Mouse (Mus musculus): ENCODE data around the gene Tmem201.

Gene Tmem201

DNA sequence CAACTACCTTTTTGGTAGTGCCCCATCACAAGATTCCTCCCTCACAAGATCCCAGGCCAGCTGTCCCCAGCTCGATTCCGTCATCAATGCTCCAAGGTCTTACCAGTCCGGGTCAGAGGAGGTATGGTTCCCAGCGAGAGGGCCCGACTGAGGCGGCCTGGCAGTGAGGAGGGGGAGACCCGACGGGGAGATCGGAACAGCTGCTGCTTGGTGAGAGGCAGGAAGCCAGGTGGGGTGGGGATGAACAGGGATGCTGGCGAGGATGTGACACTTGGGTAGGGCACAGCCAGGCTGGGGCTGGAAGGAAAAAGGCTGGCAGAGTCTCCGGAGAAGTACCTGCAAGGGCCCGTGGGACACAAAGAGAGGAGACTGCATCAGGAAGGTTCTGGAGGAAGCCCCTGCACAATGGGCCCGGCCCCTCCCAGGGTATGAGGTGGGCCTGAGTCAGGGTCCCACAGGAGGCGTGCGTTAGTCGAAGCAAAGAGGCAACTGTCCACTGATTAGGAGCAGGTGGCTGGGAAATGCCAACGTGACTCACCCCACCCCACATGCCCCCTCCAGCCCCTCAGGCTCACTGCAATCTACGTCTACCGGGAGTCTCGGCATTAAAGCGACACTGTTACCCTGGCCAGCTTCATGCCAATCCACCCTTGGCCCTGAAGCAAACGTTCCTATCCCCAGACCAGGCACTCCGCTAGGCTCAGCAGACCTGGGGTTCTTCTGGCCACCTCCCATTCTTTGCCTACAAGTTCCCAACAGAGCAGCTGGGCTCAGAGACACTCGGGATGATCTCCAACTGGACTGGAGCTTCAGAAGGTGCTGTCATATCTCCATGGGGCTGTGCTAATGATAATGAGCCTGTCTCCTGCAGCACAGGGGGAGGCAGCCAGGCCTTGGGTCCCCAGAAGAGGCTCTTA lies 15.5 kb downstream of the Tmem201 start:
- in situ Hi-C loops (cut with MboI, MseI), result no loop called here

DNA sequence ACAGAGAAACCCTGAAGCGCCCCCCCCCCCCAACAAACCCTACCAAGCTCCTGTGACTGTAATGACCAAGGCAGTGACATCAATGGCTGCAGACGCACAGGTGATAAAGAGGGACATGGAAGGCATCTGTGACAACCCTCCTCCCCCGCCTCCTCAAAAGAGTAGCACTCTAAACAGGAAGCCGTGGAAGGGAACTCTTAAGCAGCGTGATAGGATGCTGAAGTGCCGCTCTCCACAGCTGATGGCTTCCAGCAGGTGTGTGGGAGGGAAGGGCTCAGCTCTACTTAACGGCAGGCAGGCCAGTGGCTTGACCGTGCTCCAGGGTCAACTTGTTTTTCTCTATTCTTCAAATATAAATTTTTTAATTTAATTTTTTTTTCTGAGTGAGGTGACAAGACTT lies 16.7 kb downstream of the Tmem201 start:
- in situ Hi-C loops (cut with MboI, MseI), result no loop called here

DNA sequence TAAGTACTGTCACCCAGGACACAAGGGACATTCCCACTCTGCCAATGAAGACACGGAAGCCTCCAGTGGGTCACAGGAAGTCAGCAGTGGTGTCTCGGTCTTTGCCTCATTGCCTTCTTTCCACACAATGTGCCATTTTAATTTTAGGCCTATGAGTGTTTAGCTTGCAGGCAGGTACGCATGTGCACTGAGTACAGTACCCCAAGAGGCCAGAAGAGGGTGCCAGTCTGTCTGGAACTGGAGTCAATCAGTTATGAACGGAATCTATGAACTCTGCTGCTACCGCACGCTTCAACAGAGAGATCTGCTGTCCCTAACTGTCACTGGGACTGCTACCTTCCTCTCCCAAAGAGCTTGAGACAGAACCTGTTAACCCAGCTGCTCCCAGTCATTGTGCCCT lies 18.2 kb downstream of the Tmem201 start:
- in situ Hi-C loops (cut with MboI, MseI), result no loop called here

DNA sequence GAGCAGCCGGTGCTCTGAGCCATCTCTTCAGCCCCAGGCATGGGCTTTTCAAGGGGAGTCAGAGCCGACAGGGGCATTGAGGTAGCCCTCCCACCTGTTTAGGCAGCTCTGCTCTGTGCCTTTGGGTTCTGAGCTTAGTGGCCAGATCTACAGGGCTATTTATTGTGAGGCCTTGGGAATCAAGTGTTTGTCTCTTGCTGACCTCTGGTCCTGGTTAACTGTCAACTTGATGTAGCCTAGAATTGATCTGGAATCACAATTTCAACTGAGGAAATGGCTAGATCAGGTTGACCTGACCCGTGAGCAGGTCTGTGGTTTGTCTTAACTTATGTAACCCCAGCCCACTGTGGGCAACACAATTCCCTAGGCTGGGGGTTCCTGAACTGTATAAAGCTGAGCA lies 23.3 kb downstream of the Tmem201 start:
- in situ Hi-C loops (cut with MboI, MseI), result loop anchor here (5.0 kb wide), 1 partner anchor 62 kb away; no protein-coding TSS in a partner anchor

DNA sequence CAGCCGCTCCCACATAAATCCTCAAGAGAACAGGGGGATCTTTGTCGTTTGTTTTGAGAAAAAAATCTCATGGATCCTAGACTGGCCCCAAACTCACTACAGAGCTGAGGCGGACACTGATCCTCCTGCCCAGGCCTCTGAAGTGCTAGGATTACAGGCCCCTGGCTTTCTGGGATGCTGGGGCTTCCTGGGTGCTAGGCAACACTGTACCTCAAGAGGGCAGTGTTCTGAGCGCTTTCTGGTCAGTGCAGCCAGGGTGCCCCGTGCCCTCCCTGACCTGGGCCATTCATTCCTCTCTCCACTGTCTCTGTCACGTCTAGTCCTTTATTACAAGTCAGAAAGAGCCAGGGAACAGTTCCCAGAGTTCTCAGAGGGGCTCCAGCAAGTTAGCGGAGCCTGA lies 25.9 kb downstream of the Tmem201 start:
- in situ Hi-C loops (cut with MboI, MseI), result loop anchor here (5.0 kb wide), 1 partner anchor 60 kb away; no protein-coding TSS in a partner anchor

DNA sequence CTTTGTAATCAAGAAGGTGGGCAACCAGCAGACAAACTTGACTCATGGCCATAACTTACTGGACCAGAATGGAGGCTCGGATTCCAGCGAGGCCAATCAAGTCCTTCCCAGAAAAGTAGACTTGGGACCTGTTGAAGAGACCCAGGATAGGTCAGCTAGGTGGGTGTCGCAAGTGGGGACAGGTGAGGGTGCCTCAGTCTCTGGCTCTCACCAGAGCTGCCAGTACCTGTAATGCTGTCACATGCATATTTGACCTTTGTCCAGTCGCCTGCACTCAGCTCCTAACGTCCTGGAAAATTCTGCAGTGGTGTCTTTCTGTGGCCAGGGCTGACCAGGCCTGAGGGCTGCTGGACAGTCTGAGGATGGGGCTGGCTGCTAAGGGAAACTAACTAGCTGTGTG lies 26.4 kb downstream of the Tmem201 start:
- in situ Hi-C loops (cut with MboI, MseI), result loop anchor here (5.0 kb wide), 1 partner anchor 59 kb away; no protein-coding TSS in a partner anchor

DNA sequence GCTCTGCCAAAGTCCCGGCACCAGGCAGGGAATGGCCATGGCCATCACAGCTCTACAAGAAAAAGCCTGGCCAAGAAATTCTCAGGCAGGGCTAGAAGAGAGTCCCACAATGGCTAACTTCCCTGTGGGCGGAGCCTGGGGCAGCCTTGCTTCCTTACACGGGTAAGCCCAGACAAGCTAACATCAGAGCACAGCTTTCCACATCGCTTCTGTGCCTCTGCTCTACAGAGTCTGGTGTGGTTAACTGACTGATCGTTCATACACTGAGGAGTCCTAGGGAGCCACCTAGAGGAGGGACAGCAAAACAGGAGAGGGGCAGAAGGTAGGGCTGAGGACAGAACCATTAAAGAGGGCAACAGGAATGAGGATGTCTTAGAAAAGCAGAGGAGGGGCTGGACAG lies 27.3 kb downstream of the Tmem201 start:
- in situ Hi-C loops (cut with MboI, MseI), result loop anchor here (5.0 kb wide), 1 partner anchor 58 kb away; no protein-coding TSS in a partner anchor

DNA sequence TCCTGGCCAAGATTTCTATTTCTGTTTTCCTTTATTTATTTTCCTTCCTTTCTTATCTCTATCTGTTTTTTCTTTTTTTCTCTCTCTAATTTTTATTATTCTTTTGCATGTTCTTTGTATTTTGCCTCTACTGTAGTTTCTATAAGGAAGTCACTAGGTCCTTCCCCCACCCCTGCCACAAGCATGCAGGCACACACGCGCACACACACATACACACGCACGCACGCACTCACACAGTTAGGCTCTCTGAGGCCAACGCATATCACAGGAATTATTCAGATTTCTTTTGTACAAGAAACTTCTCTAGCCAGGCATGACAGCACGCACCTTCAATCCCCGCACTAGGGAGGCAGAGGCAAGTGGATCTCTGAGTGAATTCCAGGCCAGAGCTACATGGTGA lies 31.9 kb downstream of the Tmem201 start:
- in situ Hi-C loops (cut with MboI, MseI), result no loop called here

DNA sequence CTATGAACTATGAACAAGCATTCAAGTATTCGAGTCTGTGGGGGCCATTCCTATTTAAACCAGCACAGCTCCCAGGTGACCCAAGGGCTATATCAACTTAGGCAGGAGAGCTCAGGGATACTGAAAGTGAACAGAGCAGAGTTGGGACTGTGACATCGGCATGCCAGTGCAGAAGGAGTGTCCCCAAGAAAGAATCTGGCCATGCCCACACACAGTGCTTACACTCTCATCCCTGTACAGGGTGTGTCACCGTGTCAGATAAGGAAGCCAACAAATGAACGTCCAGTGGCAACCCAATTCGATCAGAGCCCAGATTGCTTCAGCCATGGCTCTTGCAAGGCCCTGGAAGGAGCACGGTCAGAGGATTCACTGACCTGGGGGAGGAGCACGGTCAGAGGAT lies 32.5 kb downstream of the Tmem201 start:
- in situ Hi-C loops (cut with MboI, MseI), result no loop called here

DNA sequence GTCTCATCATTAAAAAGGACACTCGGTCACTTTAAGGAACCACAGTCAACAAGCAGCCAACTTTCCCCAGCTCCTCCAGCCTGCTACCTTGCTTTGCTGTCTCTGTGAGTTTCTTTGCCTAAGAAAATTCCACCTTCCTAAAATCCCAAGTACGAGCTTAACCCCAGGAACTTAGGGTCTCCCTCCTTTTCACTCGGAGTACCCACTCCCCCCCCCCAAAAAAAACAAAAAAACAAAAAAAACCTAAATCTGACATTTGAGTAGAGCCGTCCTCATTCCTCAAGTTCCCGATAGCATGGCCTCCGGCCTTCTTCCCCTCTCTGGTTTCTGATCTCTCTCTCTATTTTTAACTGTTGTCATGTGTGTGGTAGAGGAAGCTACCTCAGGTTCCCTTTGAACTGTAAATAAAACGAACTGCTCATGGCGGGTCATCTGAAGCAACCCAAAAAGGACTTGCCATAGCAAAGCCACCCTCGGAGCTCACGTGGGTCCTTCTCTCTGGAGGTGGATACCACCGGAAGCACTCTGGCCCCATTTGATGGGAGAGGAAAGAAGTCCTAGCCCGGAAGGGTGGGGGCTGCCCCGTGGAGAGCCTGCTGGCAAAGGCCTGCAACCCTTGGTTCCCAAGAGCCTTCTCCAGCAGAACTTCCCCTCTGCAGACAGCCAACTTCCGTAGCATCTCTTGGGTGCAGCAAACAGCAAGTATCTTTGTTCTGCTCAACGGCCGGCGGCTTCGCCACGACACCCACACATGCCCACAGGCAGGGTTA lies 35.4 kb downstream of the Tmem201 start, which contains the start of gene Pik3cd:
Gene Pik3cd (minus strand): TSS at position 362 of the 770 bp plus-strand sequence.
- in situ Hi-C loops (cut with MboI, MseI), result no loop called here

DNA sequence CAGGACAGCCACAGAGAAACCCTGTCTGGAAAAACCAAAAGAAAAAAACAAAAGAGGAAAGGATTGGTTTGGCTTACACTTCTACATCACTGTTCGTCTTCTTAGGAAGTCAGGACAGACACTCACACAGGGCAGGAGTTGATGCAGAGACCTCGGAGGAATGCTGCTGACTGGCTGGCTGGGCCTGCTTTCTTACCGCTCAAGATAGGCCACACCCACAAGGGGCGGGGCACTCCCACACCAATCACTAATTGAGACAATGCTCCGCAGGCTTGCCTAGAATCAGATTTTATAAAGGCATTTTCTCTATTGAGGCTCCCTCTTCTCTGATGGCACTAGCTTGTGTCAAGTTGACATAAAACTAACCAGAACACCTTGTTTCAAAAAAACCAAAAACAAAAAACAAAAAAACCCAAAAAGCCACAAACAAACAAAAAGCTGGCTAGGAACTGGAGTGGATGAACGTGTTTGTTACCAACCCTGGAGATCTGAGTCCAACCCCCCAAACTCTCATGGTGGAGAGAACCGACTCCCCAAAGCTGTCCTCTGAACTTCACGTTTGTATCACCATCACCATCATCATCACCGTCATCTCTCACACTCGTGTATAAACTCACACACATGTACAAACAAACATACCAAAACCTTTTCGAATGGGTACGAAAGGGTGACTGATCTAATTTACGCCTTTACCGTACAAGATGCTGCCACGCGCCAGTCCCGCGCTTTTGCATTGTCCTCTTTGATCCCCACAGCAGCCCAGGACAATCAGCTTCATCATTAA lies 36.2 kb downstream of the Tmem201 start:
- in situ Hi-C loops (cut with MboI, MseI), result no loop called here

DNA sequence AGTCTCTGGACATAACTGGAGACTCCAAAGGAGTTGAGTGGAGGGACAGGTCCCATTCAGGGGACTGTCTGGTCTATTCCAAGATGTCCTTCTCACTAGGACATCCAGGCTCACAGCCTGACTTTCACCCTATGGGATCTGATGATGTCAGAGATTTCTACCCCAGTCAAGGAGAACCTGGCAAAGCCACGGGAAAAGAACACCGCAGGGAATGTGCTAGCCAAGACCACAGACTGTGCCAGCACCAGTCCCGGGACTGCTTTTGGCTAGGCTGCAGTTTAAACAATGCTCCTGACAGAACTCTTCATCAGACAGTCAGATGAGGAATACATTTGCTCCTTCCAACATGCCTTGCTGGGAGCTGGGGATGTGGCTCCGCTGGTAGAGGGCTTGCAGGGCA lies 37.9 kb downstream of the Tmem201 start:
- in situ Hi-C loops (cut with MboI, MseI), result no loop called here

DNA sequence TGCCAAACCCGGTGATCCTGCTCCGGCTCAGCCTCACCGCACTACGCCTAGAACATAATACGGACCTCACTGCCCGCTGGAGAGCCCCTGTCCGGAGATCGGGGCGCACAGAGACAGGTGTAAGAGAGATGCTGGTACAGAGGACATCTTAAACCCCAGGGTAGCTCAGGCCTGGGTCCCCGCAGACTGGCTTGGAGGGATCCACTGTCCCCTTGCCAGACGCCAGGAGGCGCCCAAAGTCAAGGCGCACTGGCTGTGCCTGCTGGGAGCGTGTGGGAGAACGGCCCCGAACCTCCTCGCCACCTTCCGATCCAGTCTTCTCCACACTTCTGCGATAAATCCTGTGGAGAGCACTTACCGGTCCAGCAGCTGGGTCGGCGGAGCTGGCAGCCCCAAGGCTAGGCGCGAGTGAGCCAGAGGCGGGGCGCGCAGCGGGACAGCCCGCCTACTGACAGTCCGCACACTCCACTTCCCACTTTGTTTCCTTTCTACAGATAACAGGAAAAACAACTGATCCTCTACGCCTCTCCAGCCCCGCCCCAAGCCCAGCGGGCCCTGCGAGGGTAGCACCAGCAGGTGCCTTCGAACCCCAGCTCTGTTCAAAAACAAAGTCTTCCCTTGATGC lies 39.5 kb downstream of the Tmem201 start:
- in situ Hi-C loops (cut with MboI, MseI), result no loop called here

DNA sequence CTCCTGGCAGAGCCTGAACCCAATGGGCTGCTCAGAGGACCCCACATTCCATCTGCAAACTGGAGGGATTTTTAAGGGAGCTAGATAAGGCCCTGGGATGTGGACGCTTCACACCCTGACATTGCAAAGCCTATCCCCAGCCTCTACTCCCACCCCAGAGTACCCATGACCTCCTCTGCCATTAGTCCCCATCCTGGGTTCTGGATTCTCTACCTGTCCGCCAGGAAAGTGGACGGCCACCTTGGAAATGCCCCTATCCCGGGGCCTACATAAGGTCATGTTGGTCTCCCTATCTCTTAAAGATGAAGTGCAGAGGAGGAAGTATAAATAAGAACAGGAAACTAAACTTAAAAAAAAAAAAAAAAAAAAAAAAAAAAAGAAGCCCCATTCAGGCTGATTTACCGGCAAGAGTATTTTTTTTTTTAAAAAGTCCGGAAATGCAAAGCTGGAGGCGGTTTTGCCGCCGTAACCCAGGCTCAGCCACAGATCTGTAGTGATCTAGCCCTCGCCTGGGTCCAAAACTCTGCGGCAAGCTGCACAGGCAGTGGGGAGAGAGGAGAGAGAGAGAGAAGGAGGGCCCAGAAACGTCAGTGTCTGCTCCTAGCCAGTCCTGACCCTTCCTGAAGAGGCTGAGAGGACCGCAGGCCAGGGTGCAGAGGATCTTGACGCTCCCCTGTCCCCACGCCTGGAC lies 40.2 kb downstream of the Tmem201 start:
- in situ Hi-C loops (cut with MboI, MseI), result no loop called here

DNA sequence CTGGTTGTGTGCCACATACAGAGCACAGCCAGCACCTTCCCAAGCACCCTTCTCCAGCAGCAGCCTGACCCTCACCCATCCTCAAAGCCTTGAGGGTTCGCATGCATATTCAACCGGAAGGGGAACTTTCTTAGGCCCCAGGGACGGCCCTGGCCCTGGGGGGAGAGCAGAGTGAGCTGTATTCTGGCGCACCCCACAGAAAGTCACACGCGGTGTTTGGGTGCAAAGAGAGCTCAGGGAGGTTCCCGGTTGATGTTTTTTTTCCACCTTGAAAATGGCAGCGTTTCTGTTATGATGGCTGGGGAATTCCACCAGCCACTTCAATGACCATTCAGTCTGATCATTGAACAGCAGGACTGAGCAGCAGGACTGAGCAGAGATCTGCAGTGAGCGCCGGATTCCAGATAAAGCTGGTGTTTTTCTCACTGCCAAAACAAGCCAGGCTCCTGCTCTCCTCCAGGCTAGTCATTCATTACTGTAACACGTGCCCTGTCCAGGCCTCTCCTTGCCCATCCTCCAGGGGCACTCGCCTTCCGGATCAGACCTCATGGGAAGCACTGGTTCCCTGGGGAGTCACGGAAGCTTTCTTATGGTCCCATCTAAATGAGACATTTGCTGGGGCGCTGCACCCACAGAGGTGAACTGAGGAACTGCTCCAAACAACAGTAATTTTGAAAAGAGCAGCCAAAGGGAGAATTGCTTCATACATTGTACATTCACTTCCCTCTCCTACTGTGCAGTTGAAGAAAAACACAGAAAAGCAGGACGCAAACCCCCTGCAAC lies 41.5 kb downstream of the Tmem201 start:
- in situ Hi-C loops (cut with MboI, MseI), result no loop called here

DNA sequence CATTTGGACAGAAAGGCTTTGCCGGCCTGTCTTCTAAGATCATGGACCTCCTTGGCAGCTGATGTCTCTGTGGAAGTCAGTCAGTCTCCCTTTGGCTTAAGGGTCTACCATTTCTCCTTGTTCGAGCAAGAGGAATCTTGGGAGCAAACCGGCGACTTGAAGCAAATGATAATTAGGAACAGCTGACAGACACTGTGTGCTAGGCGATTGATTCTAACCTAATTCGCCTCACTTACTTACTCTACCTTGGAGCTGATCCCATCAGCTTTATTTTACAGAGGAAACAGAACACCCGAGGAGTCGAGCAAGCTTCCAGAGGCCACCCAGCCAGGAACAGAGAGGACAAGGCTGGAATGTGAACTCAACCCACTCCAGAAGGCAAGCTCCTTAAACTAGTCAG lies 46.5 kb downstream of the Tmem201 start:
- in situ Hi-C loops (cut with MboI, MseI), result no loop called here

DNA sequence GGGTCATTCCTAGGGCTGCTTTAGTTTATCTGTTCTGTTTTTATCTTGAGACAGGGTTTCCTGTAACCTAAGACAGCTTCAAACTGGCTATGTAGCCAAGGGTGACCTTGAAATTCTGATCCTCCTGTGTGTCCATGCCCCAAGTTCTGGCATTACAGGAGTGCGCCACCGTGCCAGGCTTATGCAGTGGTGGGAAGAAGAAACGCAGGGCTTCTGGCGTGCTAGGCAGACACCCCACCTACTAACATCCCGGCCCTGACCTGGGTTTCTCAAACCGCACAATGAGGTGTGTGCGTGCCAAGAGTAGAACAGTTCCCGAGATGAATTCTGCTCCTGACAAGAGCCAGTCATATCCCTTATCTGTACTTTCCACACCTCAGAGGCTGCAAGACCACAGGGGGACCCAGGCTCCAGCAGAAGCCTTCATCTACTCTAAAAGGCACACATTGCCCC lies 47.0 kb downstream of the Tmem201 start:
- in situ Hi-C loops (cut with MboI, MseI), result no loop called here

DNA sequence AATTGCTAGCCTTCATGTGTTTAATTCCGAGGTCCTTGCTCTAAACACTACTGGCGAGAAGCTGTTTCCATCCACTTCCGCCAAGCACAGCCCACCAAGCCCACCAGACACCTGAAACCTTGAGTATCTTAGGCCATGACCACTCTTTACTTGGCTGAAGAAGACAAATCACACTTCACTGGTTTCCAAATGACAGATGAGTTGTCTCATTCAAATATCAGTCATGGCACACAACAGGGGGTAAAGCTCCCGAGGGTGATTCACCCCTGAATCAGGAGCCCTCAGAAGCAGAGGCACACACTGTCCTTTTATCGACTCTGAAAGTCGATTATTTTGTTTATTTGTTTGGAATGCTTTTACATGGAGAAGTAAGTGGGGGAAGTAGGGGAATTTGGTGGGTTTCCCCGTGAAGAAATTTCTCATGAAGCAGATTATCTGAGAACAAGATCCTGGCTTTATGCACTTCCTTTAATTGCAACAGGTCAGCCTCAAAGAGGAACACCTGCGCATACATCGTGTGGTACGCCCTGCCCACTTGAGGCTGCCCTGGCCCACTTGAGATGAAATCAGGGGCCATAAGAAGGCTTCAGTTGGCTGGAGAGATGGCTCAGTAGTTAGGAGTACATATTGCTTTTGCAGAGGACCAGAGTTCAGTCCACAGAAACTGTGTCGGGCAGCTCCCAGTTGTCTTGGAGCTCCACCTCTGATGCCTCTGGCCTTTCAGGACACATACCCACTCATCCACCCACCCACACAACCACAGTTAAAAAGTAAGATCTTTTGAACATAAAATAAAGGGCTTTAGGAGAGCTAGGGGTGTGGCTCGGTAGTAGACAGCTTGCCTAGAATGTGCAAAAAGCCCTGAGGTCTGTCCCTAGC lies 47.8 kb downstream of the Tmem201 start:
- in situ Hi-C loops (cut with MboI, MseI), result no loop called here

DNA sequence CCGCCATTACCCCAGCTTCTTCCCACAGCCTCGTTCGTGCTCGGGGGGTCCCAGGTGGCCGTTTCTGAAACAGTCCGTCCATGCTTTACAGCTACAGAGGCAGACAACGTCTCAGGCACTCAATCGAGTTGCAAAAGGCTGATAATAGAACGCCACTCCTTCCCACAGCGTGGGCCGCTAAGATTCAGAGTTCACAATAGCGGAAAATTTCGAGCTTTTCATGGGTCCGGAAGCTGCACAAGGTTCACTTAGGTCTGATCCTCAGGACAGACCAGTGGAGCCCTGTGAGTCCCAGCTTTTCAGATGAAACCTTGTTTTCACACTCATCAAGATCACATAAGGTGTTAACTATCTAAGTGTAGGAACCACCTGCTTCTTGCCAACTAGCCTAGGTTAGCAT lies 49.0 kb downstream of the Tmem201 start:
- in situ Hi-C loops (cut with MboI, MseI), result no loop called here
